Mouse (Mus musculus) heart, adult 8-10 months (tissue): ENCODE measurements around the gene Btbd35f5. TPM values are rescaled to one million over a fixed set of nuclear protein-coding genes. Genes with fewer than 3 reads are reported as not detected.
"Not testable (repeated sequence)": the region's sequence is repeated elsewhere in the genome, so short reads cannot be mapped to it uniquely, and the experiment has no call there.

Experiments used
- DNase-seq: peaks from one replicate; pipeline ENCODE4 v3.0.0; 2022; ENCODE audit warnings: low spot score
- total RNA-seq, 4 experiments: library from RNA; stranded (reverse); gene quantifications; 2 replicates each; pipeline ENCODE4 v1.2.4; 2022

The Btbd35f5 gene
- total RNA-seq: not detected

GRCm38 (mm10) chrX:32973597-32973996 lies at the start of gene Btbd35f5:
Gene Btbd35f5, plus strand, starts transcription at chrX:32973897.
- DNase-seq: not testable (repeated sequence)

DNA sequence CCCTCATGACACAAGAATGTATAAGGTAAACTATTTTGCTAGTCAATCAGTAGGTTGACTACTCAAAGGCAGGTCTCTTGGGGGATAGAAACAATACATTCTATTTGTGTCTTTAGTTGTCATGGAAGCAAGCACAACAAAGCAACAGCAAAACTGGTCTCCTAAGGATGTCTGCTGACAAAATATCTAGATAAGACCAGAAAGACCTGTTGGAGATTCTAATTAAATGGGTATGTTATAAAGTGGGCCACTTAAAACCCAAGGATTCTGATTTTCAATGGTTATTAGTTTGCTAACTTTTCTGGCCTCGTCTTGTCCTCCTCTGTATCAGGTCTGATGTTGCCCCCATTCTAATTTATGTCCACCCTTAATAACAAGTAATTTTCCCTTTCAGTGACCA lies 32.2 kb upstream of the Btbd35f5 start, which contains the start of gene Gm21789:
Gene Gm21789 (plus strand): TSS at position 301 of the 400 bp plus-strand sequence.
- not testable (repeated sequence) for DNase-seq

Other genes with a start within 250 kb of the Btbd35f5 start
- not detected for gene Btbd35f21, start 247.8 kb upstream of the Btbd35f5 start, total RNA-seq
- gene Btbd35f30, start 79.3 kb upstream of the Btbd35f5 start, total RNA-seq: not detected
- not detected for gene Gm21789, start 32.1 kb upstream of the Btbd35f5 start, total RNA-seq